Comparison of ENCODE assay signal across 10 mouse cellular contexts in the genomic region with DNA sequence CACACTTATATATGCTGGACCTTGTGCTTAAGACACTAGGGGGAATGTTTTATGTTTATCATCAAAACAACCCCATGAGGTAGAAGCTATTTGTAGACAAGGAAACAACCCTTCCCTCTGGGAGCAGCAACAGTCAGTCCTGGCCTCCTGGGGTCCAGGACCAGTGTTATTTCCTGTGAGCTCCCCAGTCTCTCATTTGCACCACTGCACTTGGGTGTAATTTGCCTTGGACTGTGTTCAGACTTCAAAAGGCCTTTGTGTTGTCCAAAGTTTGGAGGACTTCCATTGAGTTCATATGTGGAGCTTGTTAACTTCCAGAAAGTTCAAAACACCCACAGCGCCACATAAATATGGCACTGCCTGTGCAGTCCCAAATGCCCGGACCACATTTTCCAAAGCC. TPM values are rescaled to one million over a fixed set of nuclear protein-coding genes. Genes with fewer than 3 reads are reported as not detected.
A peak's percentile ranks its signal among the peaks of the same experiment; 100 is the strongest.
DNase-seq lines count a peak whose midpoint lies in the region; ATAC-seq and TF ChIP-seq lines count a peak whose summit lies in the region.
"Had no signal": no experiment of that assay in that cellular context is flagged by ENCODE, and none has a peak within 500 bp of the region (broad histone marks: within the 10 kb centered on the region; RNA-seq: fewer than 3 reads in every experiment).

No protein-coding gene starts in this region.

- WGBS in hindbrain, embryonic 15.5 days = 75% methylated on average over 2 of the region's 2 CpGs
- 61% methylated on average over 2 of the region's 2 CpGs for WGBS in hindbrain, embryonic 13.5 days
- 38% methylated on average over 2 of the region's 2 CpGs for WGBS in kidney, postnatal 0 days

- H3K4me2 ChIP-seq in hindbrain, embryonic 15.5 days = no peak overlapping the region
- H3K4me2 ChIP-seq in hindbrain, embryonic 13.5 days = no peak overlapping the region
- no peak overlapping the region for H3K4me2 ChIP-seq in kidney, postnatal 0 days (ENCODE audit: low read length)
- H3K4me2 ChIP-seq: liver, embryonic 13.5 days had no signal

- no peak for TF ChIP-seq POLR2A in embryonic fibroblast, embryonic 13.5 days (IDR thresholded peaks at IDR 0.05; ENCODE audit: low read depth, low read length)

- no peaks in the 10 kb centered on the region for H3K27me3 ChIP-seq in hindbrain, embryonic 15.5 days
- no peaks in the 10 kb centered on the region for H3K27me3 ChIP-seq in hindbrain, embryonic 13.5 days
- H3K27me3 ChIP-seq in kidney, postnatal 0 days (ENCODE audit: insufficient read depth, low read length) = no peaks in the 10 kb centered on the region
- H3K27me3 ChIP-seq: liver, embryonic 13.5 days had no signal

- H3K4me3 ChIP-seq in hindbrain, embryonic 15.5 days = no peak overlapping the region
- no peak overlapping the region for H3K4me3 ChIP-seq in hindbrain, embryonic 13.5 days
- H3K4me3 ChIP-seq in embryonic fibroblast, embryonic 13.5 days (ENCODE audit: insufficient read depth, low read length) = no peak overlapping the region
- H3K4me3 ChIP-seq in kidney, postnatal 0 days (replicated peaks; ENCODE audit: low read depth, low read length) = no peak overlapping the region
- H3K4me3 ChIP-seq: liver, embryonic 13.5 days had no signal

- H3K9me3 ChIP-seq in hindbrain, embryonic 15.5 days = no peaks in the 10 kb centered on the region
- no peaks in the 10 kb centered on the region for H3K9me3 ChIP-seq in hindbrain, embryonic 13.5 days
- H3K9me3 ChIP-seq in kidney, postnatal 0 days (replicated peaks; ENCODE audit: low read length) = no peaks in the 10 kb centered on the region
- H3K9me3 ChIP-seq: liver, embryonic 13.5 days had no signal

- no peaks in the 10 kb centered on the region for H3K36me3 ChIP-seq in hindbrain, embryonic 15.5 days
- H3K36me3 ChIP-seq in hindbrain, embryonic 13.5 days = no peaks in the 10 kb centered on the region
- no peaks in the 10 kb centered on the region for H3K36me3 ChIP-seq in kidney, postnatal 0 days (ENCODE audit: insufficient read depth, low read length)
- H3K36me3 ChIP-seq: liver, embryonic 13.5 days had no signal

- no peak for ATAC-seq in hindbrain, embryonic 15.5 days (ENCODE audit: low FRiP score, low read depth)
- no peak for ATAC-seq in hindbrain, embryonic 13.5 days (ENCODE audit: low FRiP score)
- no peak; the same call in 1 of the 2 replicates for ATAC-seq in kidney, postnatal 0 days (replicated peaks; ENCODE audit: low FRiP score, low read depth)

- peak overlapping the region; percentile 42 for H3K27ac ChIP-seq in hindbrain, embryonic 15.5 days (replicated peaks)
- no peak overlapping the region for H3K27ac ChIP-seq in hindbrain, embryonic 13.5 days
- H3K27ac ChIP-seq in embryonic fibroblast, embryonic 13.5 days (ENCODE audit: insufficient read depth, low read length) = peak overlapping the region; percentile 8; the same call in 1 of the 2 replicates
- H3K27ac ChIP-seq in kidney, postnatal 0 days = peak overlapping the region; percentile 91
- H3K27ac ChIP-seq: liver, embryonic 13.5 days had no signal

- peaks cover 13% of the 10 kb centered on the region; the same call in 1 of the 2 replicates for H3K4me1 ChIP-seq in hindbrain, embryonic 15.5 days (replicated peaks)
- H3K4me1 ChIP-seq in hindbrain, embryonic 13.5 days (replicated peaks) = peaks cover 9% of the 10 kb centered on the region
- H3K4me1 ChIP-seq in embryonic fibroblast, embryonic 13.5 days (ENCODE audit: control insufficient read depth, insufficient read depth, low read length) = peaks cover 18% of the 10 kb centered on the region
- H3K4me1 ChIP-seq in kidney, postnatal 0 days (replicated peaks; ENCODE audit: insufficient read depth, low read length) = peaks cover 23% of the 10 kb centered on the region

- TF ChIP-seq CTCF in embryonic fibroblast, embryonic 13.5 days (IDR thresholded peaks at IDR 0.05; ENCODE audit: borderline replicate concordance, insufficient read depth, low read length) = no peak
- no peak for TF ChIP-seq CTCF in kidney, postnatal 0 days (IDR thresholded peaks at IDR 0.05; ENCODE audit: low read depth)

- DNase-seq in NIH3T3 (ENCODE audit: low read depth) = peak; percentile 58
- peak; percentile 74 for DNase-seq in kidney, postnatal 0 days (ENCODE audit: low spot score)
- no peak for DNase-seq in thymus, postnatal 4 days
- DNase-seq in neural tube, embryonic 10.5 days (ENCODE audit: extremely low spot score, low spot score) = no peak
- DNase-seq in adrenal gland, postnatal 36 days = no peak
- DNase-seq: cerebellum, adult 11 months; liver, embryonic 13.5 days had no signal

- H3K9ac ChIP-seq in hindbrain, embryonic 15.5 days = no peak overlapping the region
- H3K9ac ChIP-seq in hindbrain, embryonic 13.5 days = no peak overlapping the region
- no peak overlapping the region for H3K9ac ChIP-seq in kidney, postnatal 0 days (ENCODE audit: low read depth, low read length)
- H3K9ac ChIP-seq: liver, embryonic 13.5 days had no signal

RNA-seq across cellular contexts. Expression of gene Ppp1cb, which starts 45.6 kb away (rescaled TPM):
- polyA plus RNA-seq in hindbrain, embryonic 15.5 days (2015; fragmentation: Nextera tagmentation; extraction: Ambion mirVana) = 188 and 203 TPM in 2 replicates
- 205 and 207 TPM in 2 replicates for polyA plus RNA-seq in hindbrain, embryonic 13.5 days (2015; fragmentation: Nextera tagmentation; extraction: Ambion mirVana)
- 413 and 531 TPM in 2 replicates for polyA plus RNA-seq in embryonic fibroblast, embryonic 13.5 days (2011; ENCODE audit: insufficient read length, low read depth, missing spikeins)
- polyA plus RNA-seq in kidney, postnatal 0 days (2015; fragmentation: Nextera tagmentation; extraction: Ambion mirVana) = 223 and 226 TPM in 2 replicates
- 100 to 1,000 TPM; 359 to 576 TPM for total RNA-seq in adrenal gland, postnatal 36 days (2021)

Comparison
In these comparisons a context has a peak if more than half of its experiments do, and no peak if none do; other contexts are left out.
1. DNase-seq: peak in NIH3T3 (single experiment) and kidney, postnatal 0 days (single experiment); none in thymus, postnatal 4 days (single experiment), neural tube, embryonic 10.5 days (single experiment) and adrenal gland, postnatal 36 days (0 of 2).